Mouse (Mus musculus) cerebellum, adult (tissue): ENCODE data around the gene Hc.

Source experiments
- ATAC-seq: cut with Nextera tagmentation; 2 replicates; pipeline ENCODE4 v1.9.2; 2017; ENCODE audit warnings: mild to moderate bottlenecking, moderate library complexity, mixed read lengths; ENCODE audit not compliant: insufficient number of reproducible peaks, low FRiP score, low TSS enrichment

The Hc gene

GRCm38 (mm10) chr2:35060256-35060655 is 982 bp downstream of the Hc start:
- no peak for ATAC-seq

DNA sequence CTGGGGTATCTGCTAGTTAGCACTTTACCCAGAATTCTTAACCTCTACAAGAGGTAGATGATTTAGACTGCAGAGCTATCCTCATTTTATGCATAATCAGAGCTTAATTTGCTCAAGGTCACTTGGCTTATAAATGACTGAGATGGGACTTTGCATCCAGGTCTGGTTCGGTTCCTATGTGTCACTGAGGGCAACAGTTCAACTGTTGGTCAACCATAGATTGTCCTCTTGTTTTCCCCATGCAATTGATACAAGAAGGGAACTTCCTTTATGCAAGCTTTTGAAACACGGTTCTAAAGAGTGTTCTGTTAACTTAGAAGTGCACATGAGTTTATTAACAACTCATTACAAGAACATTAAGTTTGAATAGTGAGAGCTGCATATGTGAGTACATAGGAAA is 2.9 kb downstream of the Hc start:
- no peak for ATAC-seq

- ATAC-seq = no peak
These were observed 4.0 kb downstream of the Hc start for GRCm38 (mm10) chr2:35057243-35057642.

- no peak for ATAC-seq
These were observed 12.4 kb downstream of the Hc start for GRCm38 (mm10) chr2:35048851-35049250.

DNA sequence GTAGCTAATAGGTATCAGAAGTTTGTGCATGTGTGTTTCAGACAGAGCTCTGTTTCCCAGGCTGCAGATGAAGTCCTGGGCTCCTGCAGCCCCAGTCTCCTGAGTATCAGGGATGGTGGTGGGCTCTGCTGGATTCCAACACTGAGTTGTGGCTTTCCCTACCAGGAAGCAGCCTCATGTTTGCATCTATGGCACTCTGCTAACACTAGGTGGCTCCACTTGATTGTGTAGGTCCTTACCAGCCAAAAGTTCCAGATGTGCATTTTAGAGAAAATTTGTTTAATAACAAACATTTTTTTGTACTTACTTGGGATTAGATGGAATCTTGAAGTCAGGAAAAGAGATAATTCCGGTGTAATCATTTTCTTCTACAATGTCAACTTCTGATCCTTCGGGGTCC is 16.3 kb downstream of the Hc start:
- no peak for ATAC-seq

GRCm38 (mm10) chr2:35038580-35039375 is 22.5 kb downstream of the Hc start:
- no peak for ATAC-seq

GRCm38 (mm10) chr2:35024646-35025154 is 36.5 kb downstream of the Hc start:
- no peak for ATAC-seq

DNA sequence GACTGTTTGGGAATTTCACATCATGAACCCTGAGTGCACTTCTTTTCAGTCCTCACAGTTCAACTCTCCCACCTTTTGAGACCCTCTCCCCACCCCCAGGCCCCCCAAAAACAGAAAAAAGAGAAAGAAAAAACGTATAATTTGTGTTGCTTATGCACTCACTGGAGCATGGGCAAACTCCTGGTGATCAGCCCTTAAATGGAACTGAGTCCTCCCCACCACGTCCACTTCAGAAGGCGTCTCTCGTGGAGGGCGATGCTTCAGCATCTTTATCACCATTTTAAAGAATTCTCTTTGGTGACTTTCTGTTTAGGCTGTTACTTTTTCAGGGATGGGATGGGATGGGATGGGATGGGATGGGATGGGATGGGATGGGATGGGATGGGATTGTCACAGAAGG is 39.4 kb downstream of the Hc start:
- ATAC-seq = no peak

DNA sequence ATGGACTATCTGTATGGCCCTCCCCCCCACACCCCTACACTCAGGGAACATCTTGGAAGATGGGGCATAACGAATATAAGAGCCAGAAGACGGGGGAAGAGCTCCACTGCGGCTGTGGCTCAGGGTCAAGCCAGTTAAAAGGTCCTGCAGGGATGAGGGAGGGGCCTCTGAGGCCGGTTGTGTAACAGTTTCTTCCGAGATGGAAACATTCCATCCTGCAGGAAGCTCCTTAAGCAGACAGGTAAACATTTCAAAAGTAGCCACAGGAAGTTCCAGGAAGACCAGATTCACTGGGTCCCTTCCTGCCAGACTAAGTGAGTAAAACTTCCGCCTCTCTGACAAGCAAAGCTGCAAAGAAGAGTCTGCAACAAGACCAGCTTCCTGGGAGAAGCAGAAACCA is 45.4 kb downstream of the Hc start:
- no peak for ATAC-seq

GRCm38 (mm10) chr2:35011649-35012048 is 49.6 kb downstream of the Hc start:
- no peak for ATAC-seq

DNA sequence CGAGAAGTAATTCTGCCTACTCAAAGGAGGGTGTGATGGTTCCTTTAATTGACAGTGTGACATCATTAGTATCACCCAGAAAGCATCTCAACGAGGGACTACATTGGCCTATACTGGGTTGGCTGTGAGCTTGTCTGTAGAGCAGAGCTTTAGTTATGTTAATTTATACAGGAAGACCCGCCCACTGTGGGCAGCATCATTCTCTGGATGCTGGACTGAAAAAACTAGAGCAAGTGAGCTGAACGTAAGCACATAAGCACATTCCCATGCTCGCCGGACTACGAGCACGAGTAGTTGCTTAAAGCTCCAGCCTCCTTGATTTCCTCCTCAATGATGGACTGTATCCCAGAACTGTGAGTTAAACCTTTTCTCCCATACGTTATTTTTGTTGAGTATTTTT is 62.3 kb downstream of the Hc start:
- no peak for ATAC-seq

- ATAC-seq = no peak
These were observed 64.7 kb downstream of the Hc start for GRCm38 (mm10) chr2:34996506-34996905.

DNA sequence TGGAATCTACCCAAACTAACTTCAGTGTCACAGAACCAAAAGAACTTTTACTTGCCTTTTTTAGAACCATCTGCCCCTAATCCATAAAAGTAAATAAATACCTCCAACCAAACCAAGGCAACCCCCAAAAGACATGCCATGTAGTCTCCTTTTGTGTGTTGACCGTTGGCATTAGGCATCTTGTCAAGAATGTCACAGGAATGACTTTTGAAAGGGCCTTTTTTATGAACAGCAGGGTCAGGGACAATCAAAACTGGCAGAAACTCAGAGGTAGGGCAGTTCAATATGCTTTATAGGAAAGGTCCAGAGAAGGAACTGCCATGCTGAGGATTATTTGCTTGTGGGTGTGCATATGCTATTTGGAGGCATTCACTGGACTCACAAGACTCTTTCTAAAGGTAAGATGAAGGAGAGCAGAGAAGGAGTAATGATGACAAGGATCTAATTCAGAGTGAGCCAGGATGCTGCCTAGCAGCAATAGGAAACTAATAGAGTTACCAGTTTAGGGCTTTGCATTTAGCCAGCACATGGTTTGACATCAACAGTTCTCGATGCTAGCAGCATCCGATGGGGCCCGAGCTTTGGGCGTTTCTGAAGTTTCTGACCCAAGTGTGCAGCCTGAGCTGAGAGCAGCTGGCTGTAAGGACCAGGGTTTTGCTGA is 67.4 kb downstream of the Hc start:
- ATAC-seq = no peak

DNA sequence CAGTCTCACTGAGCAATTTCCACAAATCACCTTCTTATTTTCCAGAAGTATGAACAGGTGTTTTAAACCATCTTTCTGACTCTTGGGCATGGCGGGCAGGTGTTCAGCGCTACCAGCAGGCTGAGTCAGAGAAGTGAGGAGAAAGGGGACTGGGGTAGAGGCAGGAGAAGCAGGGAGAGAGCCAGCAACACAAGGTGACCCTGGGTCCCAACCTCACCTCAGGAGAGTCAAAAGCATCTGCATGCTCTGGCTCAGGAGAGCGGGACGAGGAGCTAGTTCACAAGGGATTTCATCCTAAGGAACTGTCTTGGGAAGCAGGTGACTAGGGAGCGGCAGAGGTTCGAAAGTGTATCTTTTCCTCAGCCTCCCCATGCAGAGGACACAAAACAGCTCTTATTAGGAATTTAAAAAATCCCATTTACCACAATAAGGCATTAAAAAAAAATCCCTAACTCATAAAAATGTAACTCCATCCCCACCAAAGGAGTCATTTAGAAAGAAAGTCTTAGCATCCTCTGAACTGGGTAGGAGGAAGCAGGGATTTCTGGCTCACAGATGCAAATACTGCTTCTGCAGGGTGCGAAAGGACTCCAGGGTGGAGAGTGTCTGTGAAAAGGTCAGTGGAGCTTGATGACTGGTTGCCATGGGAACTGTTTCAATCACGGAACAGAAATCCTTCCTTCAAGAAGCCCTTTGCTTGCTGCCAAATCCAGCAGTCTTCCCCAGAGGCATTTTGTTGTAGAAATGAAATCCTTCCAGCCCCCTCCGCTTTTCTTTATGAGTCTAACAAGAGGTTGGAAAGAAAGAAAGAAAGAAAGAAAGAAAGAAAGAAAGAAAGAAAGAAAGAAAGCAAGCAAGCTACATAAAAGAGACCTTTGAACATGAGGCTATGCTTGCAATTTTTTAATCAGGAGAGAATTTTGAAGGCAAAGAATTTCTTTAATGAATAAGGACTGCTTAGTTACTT is 68.2 kb downstream of the Hc start:
- no peak for ATAC-seq

GRCm38 (mm10) chr2:34991966-34992365 is 69.3 kb downstream of the Hc start:
- ATAC-seq = no peak

GRCm38 (mm10) chr2:34989749-34990148 is 71.5 kb downstream of the Hc start:
- ATAC-seq = no peak

DNA sequence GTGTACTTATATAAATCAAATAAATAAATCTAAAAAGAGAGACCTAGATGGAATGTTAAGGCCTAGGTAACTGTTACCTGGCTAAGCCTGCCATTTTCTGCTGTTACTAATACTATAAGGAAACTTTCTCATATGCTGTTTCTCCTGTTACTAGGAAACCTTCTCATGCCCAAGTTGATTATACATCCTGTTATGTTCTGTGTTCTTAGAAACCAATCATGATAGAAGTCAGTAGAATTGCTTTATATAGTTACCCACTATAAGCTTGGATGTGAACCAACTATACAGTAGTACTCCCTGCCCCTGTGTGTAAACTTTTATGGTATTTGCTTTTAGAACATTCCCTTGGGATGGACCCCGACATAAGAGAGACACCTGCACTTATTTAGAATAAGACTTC is 73.6 kb downstream of the Hc start:
- no peak for ATAC-seq

DNA sequence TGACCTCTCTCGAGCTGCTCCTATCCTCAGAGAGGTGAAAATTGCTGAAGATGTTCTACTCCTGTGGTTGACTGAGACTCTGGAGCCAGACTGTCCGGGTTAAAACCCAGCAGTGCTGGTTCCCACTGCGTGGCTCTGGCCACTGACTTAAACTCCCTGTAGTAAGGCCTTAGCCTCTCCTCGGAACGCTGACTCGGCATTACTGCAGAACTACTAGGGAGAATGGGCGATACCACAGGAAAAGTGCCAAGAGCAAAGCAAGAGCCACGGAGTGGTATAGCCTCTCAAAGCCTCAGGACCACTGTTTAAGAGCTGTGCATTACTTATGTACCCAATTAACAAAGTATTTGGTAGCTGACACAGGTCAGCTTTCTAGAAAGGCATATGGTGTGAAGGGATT is 76.4 kb downstream of the Hc start:
- ATAC-seq = no peak

DNA sequence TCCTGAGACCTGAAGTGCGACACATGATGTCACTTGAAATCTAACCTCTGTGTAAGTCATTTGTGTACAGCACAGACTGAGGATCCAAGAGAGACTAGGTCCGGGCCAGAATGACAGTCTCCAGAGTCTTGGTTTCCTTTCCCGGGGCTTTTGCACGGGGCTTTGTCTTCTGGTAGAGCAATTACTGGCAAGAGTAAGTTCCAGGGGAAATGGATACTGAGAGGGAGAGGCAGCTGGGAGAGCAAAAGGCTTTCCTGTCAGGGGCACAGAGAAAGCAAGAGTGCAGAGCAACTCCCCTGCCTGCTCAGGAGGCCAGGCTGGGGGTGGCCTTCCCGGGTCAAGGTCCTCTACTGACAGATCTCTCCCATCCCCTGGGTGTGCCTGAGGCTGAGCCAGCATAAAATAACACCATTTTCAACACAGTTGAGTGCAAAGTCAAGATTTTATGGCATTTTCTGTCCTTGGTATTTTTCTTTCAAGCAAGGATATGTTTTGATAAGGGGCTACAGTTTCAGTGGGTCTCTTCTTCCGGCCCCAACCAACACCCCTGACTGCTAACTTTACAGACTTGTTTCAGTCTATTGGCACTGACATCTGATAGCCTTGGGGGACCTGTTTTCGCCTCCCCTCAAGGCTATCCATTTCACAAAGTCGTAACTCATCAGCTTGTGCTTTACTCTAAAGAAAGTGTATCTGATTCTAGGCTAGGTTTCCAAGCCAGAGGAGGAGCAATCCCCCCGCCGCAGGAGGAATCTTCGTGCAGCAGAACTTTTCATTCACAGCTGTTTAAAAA is 78.1 kb downstream of the Hc start:
- no peak for ATAC-seq
